Mouse (Mus musculus): Measurements from ENCODE around the gene Smap1.
A peak's percentile ranks its signal among the peaks of the same experiment; 100 is the strongest.

Smap1 gene

GRCm38 (mm10) chr1:23920275-23920674 is 1.8 kb downstream of the Smap1 start:
- peak; percentile 66 for DNase-seq (ENCODE audit: low read depth)

DNA sequence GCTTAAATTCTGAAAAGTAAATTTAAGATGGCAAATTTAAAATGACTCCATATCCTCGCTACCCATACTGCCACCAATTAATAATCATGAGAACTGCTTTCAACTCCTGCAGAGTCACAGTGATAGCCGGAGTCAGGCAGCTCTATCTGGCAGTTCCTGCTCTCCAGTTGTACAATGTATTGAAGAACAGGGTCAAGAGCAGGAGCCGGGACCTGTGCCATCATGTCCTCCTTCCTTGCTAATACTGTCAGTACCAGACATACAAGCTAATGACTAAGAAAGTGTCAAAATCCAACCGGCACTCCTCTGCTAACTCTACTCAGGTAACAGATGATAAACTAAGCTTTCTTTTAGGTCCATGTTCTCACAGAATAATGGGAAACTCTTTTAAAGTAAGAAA is 3.0 kb downstream of the Smap1 start:
- no peak for DNase-seq (ENCODE audit: low read depth)

DNA sequence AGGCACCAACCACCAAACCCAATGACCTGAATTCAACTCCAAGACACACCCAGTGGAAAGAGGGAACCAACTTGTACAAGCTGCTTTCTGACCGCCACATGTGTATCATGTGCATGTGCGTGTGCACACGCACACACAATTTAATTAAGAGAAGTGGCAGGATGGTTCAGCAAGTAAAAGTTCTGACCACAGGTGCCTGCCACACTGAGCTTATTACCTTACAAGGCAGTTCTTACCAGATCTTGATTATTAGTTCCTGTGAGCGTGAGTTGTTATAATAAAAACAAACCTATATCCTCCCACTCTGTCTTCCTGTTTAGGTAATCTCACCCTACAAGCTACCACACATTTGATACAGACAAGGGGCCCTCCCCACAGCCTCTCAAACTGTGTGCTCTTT is 6.6 kb downstream of the Smap1 start:
- peak; percentile 84 for DNase-seq (ENCODE audit: low read depth)

DNA sequence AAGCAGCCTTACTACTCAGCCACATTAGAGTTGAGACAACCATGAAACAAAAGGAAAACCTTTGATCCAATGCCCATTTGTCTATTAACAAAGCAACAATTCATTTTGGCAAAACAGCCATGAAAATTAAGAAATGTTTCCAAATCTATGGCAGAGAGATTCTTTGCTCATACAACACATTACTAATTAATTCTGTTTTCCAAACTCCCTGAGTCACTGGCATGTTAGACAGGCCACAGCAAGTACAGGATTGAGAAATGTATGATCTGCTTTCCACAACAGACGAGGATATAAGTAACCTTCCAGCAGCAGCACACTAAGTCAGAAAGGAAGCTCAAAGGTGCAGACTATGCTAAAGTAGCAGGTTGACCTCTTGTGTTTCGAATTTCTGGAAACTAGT is 9.1 kb downstream of the Smap1 start:
- peak; percentile 49 for DNase-seq (ENCODE audit: low read depth)

GRCm38 (mm10) chr1:23906082-23906481 is 16.0 kb downstream of the Smap1 start:
- peak; percentile 53 for DNase-seq (ENCODE audit: low read depth)

GRCm38 (mm10) chr1:23903340-23903739 is 18.8 kb downstream of the Smap1 start:
- DNase-seq (ENCODE audit: low read depth): no peak

DNA sequence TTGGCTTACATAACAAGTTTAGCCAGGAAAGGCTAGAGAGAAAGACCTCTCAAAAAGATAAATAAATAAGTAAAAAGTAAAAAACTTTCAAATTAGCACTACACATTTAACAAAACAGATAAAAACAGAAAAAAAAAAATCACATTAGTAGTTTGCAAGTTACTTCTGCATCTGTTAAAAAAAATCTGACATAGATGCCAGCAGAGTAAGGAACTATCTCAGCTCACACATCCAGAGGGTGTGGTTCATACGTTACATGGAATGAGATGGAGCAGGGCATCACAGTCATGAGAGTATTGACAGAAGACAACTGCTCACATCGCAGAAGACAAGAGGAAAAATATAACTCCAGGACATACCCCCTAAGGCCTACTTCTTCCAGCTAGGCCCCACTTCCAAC is 19.4 kb downstream of the Smap1 start:
- DNase-seq (ENCODE audit: low read depth): no peak

DNA sequence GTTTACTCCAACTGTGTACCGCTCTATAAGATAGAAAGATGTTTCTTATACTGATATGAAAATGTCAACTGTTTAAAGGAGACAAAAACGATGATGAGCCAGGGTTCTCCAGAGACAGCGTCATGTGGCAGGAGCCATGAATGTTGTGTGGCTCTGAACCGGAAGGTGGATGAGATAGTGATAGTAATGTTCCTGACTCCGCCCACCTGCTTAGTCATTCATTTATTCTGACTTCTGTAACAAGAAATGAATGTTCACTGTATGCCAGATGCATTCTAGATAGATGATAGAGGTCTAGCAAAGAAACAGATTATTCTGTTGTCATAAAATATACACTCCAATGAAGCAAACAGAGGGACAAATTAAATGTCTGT is 22.5 kb downstream of the Smap1 start:
- peak; percentile 44 for DNase-seq (ENCODE audit: low read depth)

GRCm38 (mm10) chr1:23899020-23899646 is 23.0 kb downstream of the Smap1 start:
- DNase-seq (ENCODE audit: low read depth): peak; percentile 34

GRCm38 (mm10) chr1:23892072-23892471 is 30.0 kb downstream of the Smap1 start:
- no peak for DNase-seq (ENCODE audit: low read depth)

DNA sequence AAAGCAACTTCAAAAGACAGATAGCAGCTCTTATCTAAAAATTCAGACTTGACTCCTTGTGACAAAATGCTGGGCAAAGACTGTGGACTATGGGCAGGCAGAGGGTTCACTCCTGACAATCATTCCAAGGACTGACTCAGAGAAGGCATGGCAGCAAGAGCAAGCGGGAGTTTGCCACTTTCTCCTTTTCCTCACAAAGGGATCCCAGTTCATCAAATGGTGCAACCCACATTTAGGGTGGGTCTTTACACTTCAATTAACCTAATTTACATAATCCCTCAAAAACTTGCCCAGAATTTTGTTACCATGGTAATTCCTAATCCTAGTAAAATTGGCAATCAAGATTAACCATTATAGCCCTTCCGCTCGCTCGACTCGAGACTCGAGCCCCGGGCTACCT is 37.2 kb downstream of the Smap1 start:
- DNase-seq (ENCODE audit: low read depth): no peak

GRCm38 (mm10) chr1:23884087-23884668 is 37.9 kb downstream of the Smap1 start:
- DNase-seq (ENCODE audit: low read depth): no peak

DNA sequence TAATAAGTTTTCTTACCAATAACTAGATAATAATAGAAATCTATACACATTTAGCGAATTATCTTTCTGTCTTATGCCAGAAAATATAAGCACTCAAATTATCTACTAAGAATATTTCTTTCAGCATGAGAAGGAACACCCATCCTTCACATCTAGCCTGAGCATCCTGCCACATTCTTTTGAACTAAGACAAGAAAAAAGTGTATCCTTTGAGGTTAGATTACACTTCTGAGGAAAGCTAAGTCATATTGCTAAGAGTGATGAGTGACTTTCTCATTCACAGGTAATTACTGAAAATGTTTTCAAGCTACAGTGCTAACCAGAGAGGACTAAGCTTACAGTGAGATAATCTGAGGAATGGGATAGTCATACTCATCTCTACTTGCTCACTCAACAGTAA is 39.4 kb downstream of the Smap1 start:
- DNase-seq (ENCODE audit: low read depth): no peak

- no peak for DNase-seq (ENCODE audit: low read depth)
Observed at GRCm38 (mm10) chr1:23872194-23872593, 49.9 kb downstream of the Smap1 start.

DNA sequence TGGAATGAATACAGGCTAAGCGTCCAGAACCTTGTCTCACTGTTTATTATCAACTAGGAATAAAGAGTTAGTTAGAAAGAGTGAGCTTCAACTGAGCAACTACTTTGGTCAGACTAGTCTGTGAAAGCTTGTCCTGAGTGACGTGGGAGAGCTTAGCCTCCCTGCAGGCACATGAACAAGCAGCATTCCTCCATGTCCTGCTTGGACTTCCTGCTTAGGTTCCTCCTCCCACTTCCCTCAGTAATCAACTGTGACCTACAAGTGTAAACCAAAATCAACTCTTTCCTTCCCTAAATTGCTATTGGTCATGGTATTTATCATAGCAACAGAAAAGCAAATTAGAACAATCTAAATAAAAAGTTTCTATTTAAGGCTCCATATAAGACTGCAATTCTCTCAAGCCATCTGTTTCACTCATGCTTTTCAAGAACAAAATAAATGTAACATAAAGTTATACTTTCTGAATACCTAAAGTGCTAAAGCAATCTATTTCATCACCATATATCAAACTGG is 54.7 kb downstream of the Smap1 start:
- peak; percentile 13 for DNase-seq (ENCODE audit: low read depth)

DNA sequence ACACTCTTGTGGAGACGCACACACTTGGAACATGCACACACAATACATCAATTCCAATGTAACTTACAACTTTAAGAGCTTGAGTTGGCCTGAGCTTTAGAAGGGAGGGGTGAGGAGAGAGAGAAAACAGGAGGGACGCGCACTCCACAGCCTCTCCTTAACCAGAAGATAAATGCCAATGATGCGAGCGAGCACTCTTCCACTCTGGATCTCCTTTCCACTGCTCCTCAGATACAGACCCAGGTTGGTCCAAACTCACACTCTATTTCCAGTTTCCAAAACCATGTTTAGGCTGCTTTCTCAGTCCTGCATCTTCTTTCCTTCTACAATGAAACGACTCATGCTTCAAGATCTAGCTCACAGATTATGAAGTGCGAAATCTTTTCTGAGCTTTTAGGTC is 56.6 kb downstream of the Smap1 start:
- no peak for DNase-seq (ENCODE audit: low read depth)

DNA sequence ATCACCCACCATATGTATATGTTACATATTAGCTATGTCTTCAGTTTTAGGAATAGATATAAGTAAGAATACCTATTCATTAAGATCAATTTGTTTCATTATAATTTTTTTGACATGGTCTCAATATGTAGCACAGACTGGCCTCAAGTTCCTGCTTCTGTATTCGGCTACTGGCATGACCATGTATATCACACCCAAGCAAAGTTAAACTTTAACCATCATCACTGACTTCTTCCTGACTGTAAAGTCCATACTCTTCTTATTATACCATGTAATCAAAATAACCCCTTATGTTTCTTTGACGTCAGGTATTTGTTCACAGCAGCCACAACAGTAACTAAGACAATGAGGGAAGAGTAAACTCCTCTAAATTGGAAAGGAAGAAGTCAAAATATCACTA is 61.2 kb downstream of the Smap1 start:
- no peak for DNase-seq (ENCODE audit: low read depth)

DNA sequence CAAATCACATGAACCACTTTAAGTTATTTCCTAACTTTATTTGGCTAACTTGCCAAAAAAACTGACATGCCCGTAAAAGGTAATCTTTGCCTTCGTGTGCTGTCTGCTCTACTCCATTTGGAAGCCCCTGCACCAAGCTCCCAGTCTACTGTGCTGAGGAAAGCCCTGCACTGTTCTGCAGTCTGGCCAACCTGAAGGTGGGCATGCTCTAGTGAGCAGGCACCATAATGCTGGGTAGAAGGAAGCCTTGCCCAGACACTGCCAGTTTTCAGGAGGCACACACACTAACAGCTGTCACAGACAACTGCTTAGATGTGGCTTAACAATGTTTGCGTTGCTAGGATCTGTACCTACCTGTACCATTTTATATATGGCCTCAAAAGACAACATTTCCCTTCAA is 66.5 kb downstream of the Smap1 start:
- no peak for DNase-seq (ENCODE audit: low read depth)

DNA sequence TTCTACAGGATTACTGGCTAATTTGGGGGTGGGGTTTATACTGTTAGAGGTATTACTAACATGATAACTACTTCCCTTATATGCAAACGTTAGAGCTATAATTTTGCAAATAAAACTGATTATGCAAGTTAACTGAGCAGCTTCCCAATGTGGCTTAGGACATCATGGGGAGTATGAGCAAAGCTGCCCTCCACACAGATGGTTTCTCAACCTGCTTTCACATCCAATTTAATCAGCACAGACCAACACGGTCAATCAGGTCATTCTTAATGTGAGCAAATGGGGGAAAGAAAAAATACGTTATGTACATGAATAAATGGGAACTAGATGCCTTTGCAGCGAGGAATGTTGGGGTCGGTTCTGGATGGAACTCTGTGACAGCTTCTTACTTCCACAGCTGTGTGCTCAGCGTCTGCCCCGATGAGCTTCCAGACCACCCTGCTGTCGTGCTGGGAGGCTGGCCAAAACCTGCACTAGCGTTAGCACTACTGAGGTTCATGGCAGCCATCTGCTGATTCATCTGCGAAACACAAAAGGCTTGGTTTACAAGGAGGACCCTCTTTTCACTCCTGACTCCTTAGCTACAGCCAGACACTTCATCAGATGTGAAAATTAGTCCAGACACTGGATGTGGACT is 76.0 kb downstream of the Smap1 start:
- no peak for DNase-seq (ENCODE audit: low read depth)

- DNase-seq (ENCODE audit: low read depth): no peak
Observed at GRCm38 (mm10) chr1:23845007-23845406, 77.1 kb downstream of the Smap1 start.

GRCm38 (mm10) chr1:23843790-23844189 is 78.3 kb downstream of the Smap1 start:
- DNase-seq (ENCODE audit: low read depth): no peak

DNA sequence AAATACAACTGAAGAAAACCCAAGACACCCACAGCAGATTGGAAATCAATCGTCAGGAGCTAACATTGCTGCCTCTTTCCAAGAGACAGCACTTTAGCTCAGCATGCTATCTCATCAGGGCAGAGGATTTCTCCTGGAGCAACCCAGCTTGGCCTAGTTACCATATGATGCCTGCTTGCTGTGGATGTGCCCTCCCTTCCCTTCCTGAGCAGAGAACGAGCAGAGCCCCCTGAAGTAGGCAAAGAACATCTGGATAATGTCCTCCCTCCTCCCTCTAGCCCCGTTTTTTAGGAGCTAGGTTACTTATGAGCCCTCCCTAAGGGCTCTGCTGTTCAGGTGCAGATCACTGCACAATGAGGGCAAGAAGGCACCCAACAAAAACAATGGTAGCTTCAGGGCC is 79.5 kb downstream of the Smap1 start:
- no peak for DNase-seq (ENCODE audit: low read depth)

DNA sequence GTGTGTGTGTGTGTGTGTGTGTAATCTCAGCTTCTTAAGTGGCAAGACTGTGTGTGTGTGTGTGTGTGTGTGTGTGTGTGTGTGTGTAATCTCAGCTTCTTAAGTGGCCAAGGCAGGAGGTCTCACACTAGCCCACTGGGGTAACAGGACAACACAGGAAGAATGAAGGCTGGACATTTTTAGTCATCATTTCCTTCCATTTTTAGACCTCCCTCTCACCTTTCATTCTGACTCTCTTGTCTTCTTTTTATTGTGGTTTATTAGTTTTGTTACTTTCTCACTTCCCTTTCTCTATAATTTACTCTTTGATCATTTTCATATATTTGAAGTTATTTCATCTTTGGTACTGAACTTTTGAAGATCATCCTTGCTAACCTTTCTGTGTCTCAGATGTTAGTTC is 81.2 kb downstream of the Smap1 start:
- no peak for DNase-seq (ENCODE audit: low read depth)

DNA sequence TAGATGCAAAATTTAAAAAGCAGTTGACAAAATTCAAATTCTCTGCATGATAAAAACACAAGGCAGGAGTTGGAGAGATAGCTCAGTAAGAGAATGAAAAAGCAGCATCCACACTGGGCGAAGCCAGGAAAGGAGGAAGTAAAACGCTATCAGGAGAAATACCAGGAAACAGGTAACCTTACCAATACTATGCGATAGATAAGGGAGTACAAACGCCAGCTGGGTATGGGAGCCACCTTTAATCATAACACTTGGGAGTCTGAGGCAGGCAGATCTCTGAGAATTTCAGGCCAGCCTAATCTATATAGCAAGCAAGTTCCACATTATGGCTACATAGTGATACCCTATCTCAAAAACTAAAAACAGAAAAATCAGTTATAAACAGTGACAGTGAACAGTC is 85.5 kb downstream of the Smap1 start:
- DNase-seq (ENCODE audit: low read depth): no peak

All from 416B (cell line).